Mouse (Mus musculus) forebrain, embryonic 15.5 days (tissue): Measurements from ENCODE around the gene Focad. TPM values are rescaled to one million over a fixed set of nuclear protein-coding genes. Genes with fewer than 3 reads are reported as not detected.

ENCODE experiments used
- ATAC-seq: fragments of 200-750 bp; cut with Nextera tagmentation; replicated peaks from 2 replicates; pipeline ENCODE4 v1.8.0; 2017; ENCODE audit warnings: mild to moderate bottlenecking, moderate TSS enrichment, moderate library complexity
- H3K27ac ChIP-seq: fragments of 300-500 bp; sonication (generic); replicated peaks from 2 replicates; pipeline ENCODE4 v1.5.1; 2015; ENCODE audit warnings: mild to moderate bottlenecking, inconsistent platforms
- H3K27me3 ChIP-seq: fragments of 300-500 bp; sonication (generic); 2 replicates; pipeline ENCODE4 v1.6.1; 2015; ENCODE audit warnings: inconsistent platforms
- H3K36me3 ChIP-seq: fragments of 300-500 bp; sonication (generic); 2 replicates; pipeline ENCODE4 v1.6.1; 2015; ENCODE audit warnings: mild to moderate bottlenecking, inconsistent platforms
- H3K4me1 ChIP-seq: fragments of 300-500 bp; sonication (generic); 2 replicates; pipeline ENCODE4 v1.6.1; 2015; ENCODE audit warnings: inconsistent platforms
- H3K4me2 ChIP-seq: fragments of 300-500 bp; sonication (generic); replicated peaks from 2 replicates; pipeline ENCODE4 v1.6.1; 2015; ENCODE audit warnings: mild to moderate bottlenecking, inconsistent platforms
- H3K4me3 ChIP-seq: fragments of 300-500 bp; sonication (generic); 2 replicates; pipeline ENCODE4 v1.5.1; 2015; ENCODE audit warnings: mild to moderate bottlenecking, inconsistent platforms
- H3K9ac ChIP-seq: fragments of 300-500 bp; sonication (generic); replicated peaks from 2 replicates; pipeline ENCODE4 v1.6.1; 2015; ENCODE audit warnings: mild to moderate bottlenecking, inconsistent platforms
- H3K9me3 ChIP-seq: fragments of 300-500 bp; sonication (generic); 2 replicates; pipeline ENCODE4 v1.6.1; 2016; ENCODE audit warnings: inconsistent platforms
- WGBS: fragments of 180-500 bp; shearing (Covaris S2); methylation state at CpG from one replicate; pipeline ENCODE4 v1.1.7; 2015; ENCODE audit warnings: mixed read lengths; 5-methylcytosine and 5-hydroxymethylcytosine counted together
- polyA plus RNA-seq: library from polyadenylated mRNA; unstranded; fragments of >200 nt; fragmentation: Nextera tagmentation; extraction: Ambion mirVana; gene quantifications from 2 replicates; pipeline ENCODE4 v1.2.1, GENCODE M21; 2015

Gene Focad
- polyA plus RNA-seq, 1 experiment from 2014 or later, result 18.2 TPM

DNA sequence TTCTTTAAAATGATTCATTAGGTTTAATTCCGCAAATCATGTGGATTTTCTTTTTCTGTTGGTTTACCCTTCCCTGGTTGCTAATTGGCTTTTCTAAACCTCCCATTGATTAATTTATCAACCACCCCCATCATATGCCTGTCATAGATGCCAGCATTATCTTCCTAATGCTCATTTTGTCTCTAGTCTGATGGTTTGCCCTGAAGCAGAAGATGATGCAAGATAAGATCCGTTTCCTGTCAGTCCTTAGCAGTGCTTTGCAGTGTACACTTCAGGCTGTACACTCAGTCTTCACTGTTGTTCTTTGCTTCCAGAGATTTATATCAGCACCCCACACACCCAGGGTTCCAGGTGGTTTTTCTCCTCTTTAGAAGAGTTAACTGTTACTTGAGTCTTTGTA is 124.4 kb downstream of the Focad start:
- no peak for ATAC-seq
- Histone ChIP-seq H3K4me3 (no peak overlapping the region), H3K27me3 (no peaks in the 10 kb centered on the region), H3K9ac (no peak overlapping the region), H3K27ac (no peak overlapping the region), H3K9me3 (no peaks in the 10 kb centered on the region), H3K4me1 (no peaks in the 10 kb centered on the region), H3K4me2 (no peak overlapping the region), H3K36me3 (no peaks in the 10 kb centered on the region)
- WGBS, result 74% methylated on average over 2 of the region's 2 CpGs

DNA sequence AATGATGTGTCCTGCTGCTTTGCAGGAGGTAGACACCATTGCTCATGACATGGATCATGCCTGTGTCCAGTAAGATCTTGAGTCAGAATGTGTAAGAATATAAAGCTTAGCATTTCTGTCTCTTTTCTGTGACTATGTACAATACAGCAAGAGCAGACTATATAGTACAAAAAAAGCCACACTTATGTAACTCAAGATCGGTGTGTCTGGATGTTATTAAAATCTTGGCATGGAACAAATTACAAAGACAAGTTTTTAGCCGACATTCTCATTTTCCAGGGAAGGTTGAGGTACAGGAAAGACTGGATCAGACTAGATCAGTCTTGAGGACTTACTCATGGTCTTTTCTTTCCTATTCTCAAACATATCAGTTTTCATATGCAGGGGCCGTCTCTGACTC is 136.9 kb downstream of the Focad start:
- H3K9me3 ChIP-seq, result no peaks in the 10 kb centered on the region
- no peak for ATAC-seq
- H3K4me1 ChIP-seq, result no peaks in the 10 kb centered on the region
- H3K27me3 ChIP-seq, result no peaks in the 10 kb centered on the region
- H3K9ac ChIP-seq, result no peak overlapping the region
- H3K4me2 ChIP-seq, result no peak overlapping the region
- WGBS, result 89% methylated on average over 3 of the region's 3 CpGs
- H3K36me3 ChIP-seq, result no peaks in the 10 kb centered on the region
- no peak overlapping the region for H3K27ac ChIP-seq
- H3K4me3 ChIP-seq, result no peak overlapping the region

DNA sequence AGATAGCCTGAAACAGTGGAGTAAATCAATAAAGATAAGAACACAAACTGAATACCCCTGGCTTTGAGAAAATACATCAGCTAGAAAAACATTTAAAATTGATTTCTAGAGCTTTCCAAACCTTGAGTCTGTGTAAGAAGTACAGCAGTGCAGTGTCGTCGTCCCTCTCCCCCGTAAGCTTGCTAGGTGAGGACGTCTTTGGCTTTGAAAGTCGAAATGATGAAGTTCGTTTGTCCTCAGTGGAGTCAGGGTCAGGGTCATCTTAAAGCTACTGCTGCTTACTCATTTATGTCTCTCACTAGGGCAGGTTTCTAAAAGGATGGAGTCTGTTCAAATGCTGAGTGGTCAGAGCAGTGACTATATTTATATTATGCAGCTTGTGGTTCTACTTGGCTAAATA is 141.5 kb downstream of the Focad start:
- no peak overlapping the region for H3K27ac ChIP-seq
- WGBS, result 74% methylated on average over 6 of the region's 6 CpGs
- no peak overlapping the region for H3K4me2 ChIP-seq
- H3K4me3 ChIP-seq, result no peak overlapping the region
- ATAC-seq, result no peak
- H3K9me3 ChIP-seq, result no peaks in the 10 kb centered on the region
- no peaks in the 10 kb centered on the region for H3K36me3 ChIP-seq
- no peaks in the 10 kb centered on the region for H3K27me3 ChIP-seq
- no peak overlapping the region for H3K9ac ChIP-seq
- peaks cover 13% of the 10 kb centered on the region for H3K4me1 ChIP-seq

DNA sequence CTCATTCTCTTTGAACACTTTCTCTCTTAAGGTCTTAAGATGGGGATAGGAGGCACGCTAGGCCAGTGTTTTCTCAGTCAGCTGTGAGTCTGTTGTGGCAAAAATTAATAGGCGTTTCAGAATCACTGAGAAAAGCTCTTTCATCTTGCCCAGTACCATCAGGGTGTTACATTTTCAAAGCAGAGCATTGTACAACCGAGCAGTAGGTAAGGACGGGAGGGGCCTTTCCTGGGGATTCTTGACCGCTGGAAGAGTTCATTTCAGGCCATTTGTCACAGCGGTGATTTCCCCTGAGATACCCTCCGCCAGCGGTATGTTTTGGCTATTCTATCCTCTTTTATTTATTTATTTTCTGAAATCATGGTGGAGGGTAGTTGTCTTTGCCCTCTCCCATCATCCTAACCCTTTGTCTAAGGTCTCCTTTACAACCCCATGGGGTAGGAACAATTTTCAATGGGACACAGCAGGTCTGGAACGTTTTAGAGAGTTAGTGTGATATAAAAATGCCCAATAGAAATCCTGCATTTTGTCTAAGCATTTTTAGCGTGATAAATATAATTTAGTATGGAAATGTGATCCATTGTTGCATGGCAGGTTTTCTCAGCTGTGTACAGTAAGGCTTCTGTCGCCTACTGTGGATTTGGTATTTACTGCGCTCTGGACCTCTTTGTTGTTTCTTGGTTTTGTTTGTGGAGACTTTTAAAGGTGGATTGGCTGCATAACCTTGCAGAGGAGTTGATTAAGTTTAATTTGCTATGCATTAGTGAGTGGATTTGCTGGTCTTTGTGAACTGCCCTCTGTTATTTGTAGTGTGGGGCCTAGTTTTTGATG is 142.7 kb downstream of the Focad start:
- H3K4me3 ChIP-seq, result no peak overlapping the region
- no peak overlapping the region for H3K9ac ChIP-seq
- 24% methylated on average over 12 of the region's 12 CpGs for WGBS
- no peak overlapping the region for H3K4me2 ChIP-seq
- H3K36me3 ChIP-seq, result no peaks in the 10 kb centered on the region
- 0 out of 2 replicates have a peak, but pooled peaks have one; percentile 21 for ATAC-seq
- no peaks in the 10 kb centered on the region for H3K27me3 ChIP-seq
- H3K4me1 ChIP-seq, result peaks cover 13% of the 10 kb centered on the region
- H3K9me3 ChIP-seq, result no peaks in the 10 kb centered on the region
- H3K27ac ChIP-seq, result peak overlapping the region; percentile 21; the same call in 1 of the 2 replicates

DNA sequence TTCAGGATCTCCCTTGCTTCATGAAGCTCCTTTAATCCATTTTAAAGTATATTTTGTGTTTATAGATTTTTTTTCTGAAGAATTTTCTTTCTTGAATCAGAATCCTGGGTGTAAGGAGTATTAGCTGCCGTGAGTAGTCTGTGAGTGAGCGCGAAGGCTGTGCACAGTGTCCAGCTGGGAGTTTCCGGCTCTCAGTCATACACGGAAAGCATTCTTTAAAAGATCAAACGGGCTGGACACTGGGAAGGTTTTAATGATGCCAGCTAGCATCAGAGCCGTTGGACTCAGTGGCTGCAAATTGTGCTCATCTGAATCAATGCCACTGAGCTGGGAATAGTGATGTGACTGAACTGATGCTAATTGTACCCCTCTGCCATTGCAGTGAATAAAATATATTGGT is 143.9 kb downstream of the Focad start:
- Histone ChIP-seq H3K27me3 (no peaks in the 10 kb centered on the region), H3K9me3 (no peaks in the 10 kb centered on the region), H3K4me3 (no peak overlapping the region), H3K36me3 (no peaks in the 10 kb centered on the region), H3K4me1 (peaks cover 13% of the 10 kb centered on the region), H3K9ac (no peak overlapping the region; the same call in 1 of the 2 replicates), H3K4me2 (no peak overlapping the region), H3K27ac (peak overlapping the region; percentile 29; the same call in 1 of the 2 replicates)
- ATAC-seq, result peak; percentile 67; the same call in 1 of the 2 replicates
- 8% methylated on average over 7 of the region's 7 CpGs for WGBS

DNA sequence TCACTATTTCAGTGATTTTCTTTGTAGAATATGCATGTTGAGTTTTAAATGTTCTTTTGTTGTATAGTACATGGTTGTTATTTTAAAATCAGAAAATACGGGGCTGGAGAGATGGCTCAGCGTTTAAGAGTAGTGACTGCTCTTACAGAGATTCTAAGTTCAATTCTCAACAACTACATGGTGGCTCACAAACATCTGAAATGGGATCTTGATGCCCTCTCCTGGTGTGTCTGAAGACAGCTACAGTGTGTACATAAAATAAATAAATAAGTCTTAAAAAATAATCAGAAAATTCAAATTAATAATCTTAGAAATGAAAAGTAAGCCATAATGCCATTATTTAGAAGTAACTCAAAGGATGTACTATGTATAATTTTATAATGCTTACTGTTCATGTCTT is 149.4 kb downstream of the Focad start:
- Histone ChIP-seq H3K4me2 (no peak overlapping the region), H3K27me3 (no peaks in the 10 kb centered on the region), H3K4me1 (no peaks in the 10 kb centered on the region), H3K27ac (no peak overlapping the region), H3K9ac (no peak overlapping the region), H3K9me3 (no peaks in the 10 kb centered on the region), H3K36me3 (no peaks in the 10 kb centered on the region), H3K4me3 (no peak overlapping the region)
- ATAC-seq, result no peak
- WGBS, result 78% methylated on average over 2 of the region's 2 CpGs

DNA sequence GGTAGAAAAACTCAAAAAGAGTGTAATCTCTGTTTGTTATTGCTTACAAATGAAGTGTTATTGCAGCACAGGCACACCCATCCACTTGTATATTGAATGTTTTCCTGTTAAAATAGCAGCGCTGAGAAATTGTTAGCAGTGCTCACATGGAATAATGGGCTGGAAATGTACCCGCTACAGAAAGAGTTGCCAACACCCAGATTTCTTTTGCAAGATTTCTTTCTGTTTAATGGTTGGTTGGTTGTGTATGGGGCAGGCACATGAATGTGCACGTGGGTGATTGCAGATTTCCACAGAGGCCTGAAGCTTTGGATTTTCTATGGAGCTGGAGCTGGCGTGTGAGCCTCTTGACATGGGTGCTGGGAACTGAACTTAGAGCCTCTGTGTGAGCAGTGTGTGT is 151.1 kb downstream of the Focad start:
- H3K4me2 ChIP-seq, result no peak overlapping the region
- no peaks in the 10 kb centered on the region for H3K9me3 ChIP-seq
- H3K27me3 ChIP-seq, result no peaks in the 10 kb centered on the region
- H3K36me3 ChIP-seq, result no peaks in the 10 kb centered on the region
- H3K4me3 ChIP-seq, result no peak overlapping the region
- ATAC-seq, result 0 out of 2 replicates have a peak, but pooled peaks have one; percentile 19
- H3K4me1 ChIP-seq, result no peaks in the 10 kb centered on the region
- H3K9ac ChIP-seq, result no peak overlapping the region
- no peak overlapping the region for H3K27ac ChIP-seq
- WGBS, result 54% methylated on average over 4 of the region's 4 CpGs

DNA sequence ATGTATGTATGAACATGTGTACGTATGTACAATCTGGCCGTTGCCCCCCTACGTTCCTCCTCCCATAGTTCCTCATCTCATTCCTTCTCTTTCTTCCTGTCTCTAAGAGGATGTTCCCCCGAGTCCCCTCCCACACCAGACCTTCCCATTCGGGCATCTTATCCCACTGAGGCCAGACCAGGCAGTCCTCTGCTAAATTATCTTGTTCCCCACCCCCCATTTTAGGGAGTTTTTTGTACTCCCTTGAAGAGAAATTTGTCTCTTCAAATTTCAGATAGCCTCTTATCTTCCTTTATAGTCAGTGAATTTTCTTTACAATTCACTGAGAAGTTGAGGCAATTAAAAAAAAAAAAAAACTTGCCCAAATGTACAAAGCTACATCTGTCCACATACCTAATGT is 166.9 kb downstream of the Focad start:
- 92% methylated on average over 5 of the region's 5 CpGs for WGBS
- H3K27me3 ChIP-seq, result no peaks in the 10 kb centered on the region
- H3K9ac ChIP-seq, result no peak overlapping the region
- no peak overlapping the region for H3K27ac ChIP-seq
- H3K4me1 ChIP-seq, result no peaks in the 10 kb centered on the region
- no peaks in the 10 kb centered on the region for H3K36me3 ChIP-seq
- no peak overlapping the region for H3K4me3 ChIP-seq
- no peaks in the 10 kb centered on the region for H3K9me3 ChIP-seq
- no peak for ATAC-seq
- H3K4me2 ChIP-seq, result no peak overlapping the region

DNA sequence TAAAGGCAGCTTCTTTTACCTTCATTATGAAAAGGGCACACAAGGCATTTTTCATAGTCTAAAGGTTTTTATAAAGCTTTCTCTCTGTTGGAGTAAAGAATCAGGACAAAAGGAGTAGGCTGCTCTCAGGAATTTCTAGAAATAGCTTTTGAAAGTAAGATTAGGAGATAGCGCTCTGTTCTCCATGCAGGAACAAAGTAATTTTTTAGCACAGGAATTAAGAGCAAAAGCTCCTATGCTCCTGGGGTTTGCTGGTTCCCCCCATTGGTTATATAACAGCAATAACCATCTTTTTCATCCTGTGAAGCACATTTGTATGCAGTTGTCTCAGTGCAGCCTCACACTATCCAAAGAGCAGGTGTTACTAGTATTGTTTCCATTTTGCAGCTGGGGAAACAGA is 170.1 kb downstream of the Focad start:
- Histone ChIP-seq H3K4me3 (no peak overlapping the region), H3K4me2 (no peak overlapping the region), H3K4me1 (no peaks in the 10 kb centered on the region), H3K36me3 (no peaks in the 10 kb centered on the region), H3K27me3 (no peaks in the 10 kb centered on the region), H3K27ac (no peak overlapping the region), H3K9me3 (no peaks in the 10 kb centered on the region), H3K9ac (no peak overlapping the region)
- no peak for ATAC-seq
- 33% methylated on average over 1 of the region's 1 CpGs for WGBS

DNA sequence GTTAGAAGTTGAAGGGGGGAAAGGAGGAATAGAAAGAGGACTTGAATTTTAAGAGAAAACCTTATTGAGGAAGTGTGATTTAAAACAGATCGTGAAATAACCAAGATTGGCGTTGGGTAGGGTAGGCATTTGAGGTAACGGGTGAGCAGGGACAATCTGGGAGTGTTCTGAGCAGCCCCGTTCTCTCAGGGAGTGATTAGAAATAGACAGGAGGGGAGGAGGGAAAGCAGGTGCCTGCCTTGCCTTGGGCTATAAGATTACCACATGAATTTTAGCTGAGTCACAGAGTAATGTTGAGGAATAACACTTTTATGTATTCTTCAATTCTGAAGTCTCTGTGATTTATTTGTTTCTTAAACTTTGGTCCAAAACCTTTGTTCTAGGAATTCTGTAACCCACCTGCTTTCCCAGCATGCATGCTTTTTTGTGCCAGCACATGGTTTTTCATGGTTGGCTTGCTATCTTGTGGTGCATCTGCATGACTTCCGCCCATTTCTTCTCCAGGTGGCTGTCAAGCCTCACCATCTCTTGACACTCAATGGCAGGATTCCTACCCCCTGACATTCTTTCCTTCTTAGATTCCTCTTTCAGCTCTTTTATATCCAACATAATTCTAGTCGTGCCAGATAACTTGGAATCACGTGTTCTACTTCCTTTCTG is 176.1 kb downstream of the Focad start:
- no peaks in the 10 kb centered on the region for H3K36me3 ChIP-seq
- 78% methylated on average over 7 of the region's 7 CpGs for WGBS
- H3K27me3 ChIP-seq, result no peaks in the 10 kb centered on the region
- no peaks in the 10 kb centered on the region for H3K9me3 ChIP-seq
- H3K4me3 ChIP-seq, result no peak overlapping the region
- no peak overlapping the region for H3K4me2 ChIP-seq
- H3K9ac ChIP-seq, result no peak overlapping the region
- H3K27ac ChIP-seq, result no peak overlapping the region
- ATAC-seq, result no peak
- H3K4me1 ChIP-seq, result peaks cover 2% of the 10 kb centered on the region; the same call in 1 of the 2 replicates

DNA sequence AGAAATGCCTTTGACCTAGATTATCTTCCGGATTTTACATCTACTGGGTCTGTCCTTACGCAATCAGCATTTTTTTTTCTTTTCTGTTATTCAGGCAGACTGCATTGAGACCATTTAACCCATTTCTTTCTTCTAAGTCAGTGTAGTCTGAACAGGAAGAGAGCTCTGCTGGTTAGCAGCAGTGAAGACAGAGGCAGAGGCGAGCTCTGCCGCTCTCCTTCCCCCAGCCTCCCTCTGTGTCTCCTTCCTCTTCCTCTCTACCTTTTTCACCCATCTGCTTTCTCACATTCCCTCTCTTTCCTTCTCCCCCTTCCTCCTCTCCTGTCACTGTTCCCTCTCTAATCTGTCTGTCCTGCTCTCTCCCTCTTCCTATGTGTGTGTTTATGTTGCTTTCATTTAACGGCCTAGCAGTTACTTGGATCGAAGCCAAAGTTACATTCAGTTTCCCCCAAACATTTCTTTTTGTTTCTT is 181.2 kb downstream of the Focad start:
- no peak for ATAC-seq
- WGBS, result 43% methylated on average over 6 of the region's 6 CpGs
- H3K36me3 ChIP-seq, result no peaks in the 10 kb centered on the region
- H3K9ac ChIP-seq, result no peak overlapping the region
- peak overlapping the region; percentile 53 for H3K27ac ChIP-seq
- no peaks in the 10 kb centered on the region for H3K9me3 ChIP-seq
- H3K27me3 ChIP-seq, result no peaks in the 10 kb centered on the region
- H3K4me1 ChIP-seq, result peaks cover 4% of the 10 kb centered on the region; the same call in 1 of the 2 replicates
- H3K4me2 ChIP-seq, result no peak overlapping the region
- H3K4me3 ChIP-seq, result no peak overlapping the region

DNA sequence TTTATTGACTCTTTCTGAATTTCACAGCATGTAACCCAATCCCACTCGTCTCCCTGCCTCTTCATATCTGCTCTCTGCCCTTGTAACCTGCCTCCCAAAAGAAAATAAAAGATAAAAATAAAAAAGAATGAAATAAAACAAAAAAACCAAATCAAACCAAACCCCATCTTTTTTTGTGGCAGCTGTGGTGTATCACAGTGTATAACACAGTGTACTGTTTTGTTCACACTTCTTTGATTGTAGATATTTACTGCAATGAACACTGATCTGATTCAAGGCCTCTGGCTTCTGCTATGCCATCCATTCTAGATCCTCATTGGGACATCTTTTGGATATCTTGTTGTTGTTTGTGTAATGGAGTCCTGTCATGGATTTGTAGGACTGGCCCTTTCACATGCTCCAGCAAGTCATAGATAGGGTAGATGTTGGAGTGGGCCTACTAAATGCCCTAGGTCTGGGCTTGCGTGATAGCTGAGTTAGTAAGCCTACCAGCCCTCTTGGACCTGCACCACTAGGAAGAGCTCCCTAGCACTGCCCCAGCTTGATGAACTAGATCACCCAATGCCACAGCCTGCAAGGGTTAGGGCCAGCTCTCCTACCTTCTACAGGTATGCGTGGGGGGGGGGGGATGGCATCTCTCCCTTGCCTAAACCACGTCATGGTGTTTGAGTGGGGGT is 181.8 kb downstream of the Focad start:
- WGBS, result 76% methylated on average over 4 of the region's 4 CpGs
- ATAC-seq, result no peak
- peaks cover 4% of the 10 kb centered on the region; the same call in 1 of the 2 replicates for H3K4me1 ChIP-seq
- no peak overlapping the region for H3K4me2 ChIP-seq
- no peaks in the 10 kb centered on the region for H3K27me3 ChIP-seq
- no peaks in the 10 kb centered on the region for H3K9me3 ChIP-seq
- H3K4me3 ChIP-seq, result no peak overlapping the region
- no peak overlapping the region for H3K9ac ChIP-seq
- H3K36me3 ChIP-seq, result no peaks in the 10 kb centered on the region
- peak overlapping the region; percentile 53 for H3K27ac ChIP-seq
